Mouse (Mus musculus) forebrain, embryonic 12.5 days (tissue): ENCODE results near the gene 2200002D01Rik. TPM values are rescaled to one million over a fixed set of nuclear protein-coding genes. Genes with fewer than 3 reads are reported as not detected.
A peak's percentile ranks its signal among the peaks of the same experiment; 100 is the strongest.
"Not testable (repeated sequence)": the region's sequence is repeated elsewhere in the genome, so short reads cannot be mapped to it uniquely, and the experiment has no call there.

Experiments used
- ATAC-seq: fragments of 200-750 bp; cut with Nextera tagmentation; 2 replicates; pipeline ENCODE4 v1.8.0; 2017; ENCODE audit warnings: moderate TSS enrichment; ENCODE audit not compliant: low FRiP score
- H3K27ac ChIP-seq: fragments of 300-500 bp; sonication (generic); 2 replicates; pipeline ENCODE4 v1.5.1; 2016; ENCODE audit warnings: mild to moderate bottlenecking
- H3K27me3 ChIP-seq: fragments of 300-500 bp; sonication (generic); 2 replicates; pipeline ENCODE4 v1.6.1; 2016; ENCODE audit warnings: mild to moderate bottlenecking
- H3K36me3 ChIP-seq: fragments of 300-500 bp; sonication (generic); replicated peaks from 2 replicates; pipeline ENCODE4 v1.6.1; 2016; ENCODE audit warnings: mild to moderate bottlenecking
- H3K4me1 ChIP-seq: fragments of 300-500 bp; sonication (generic); 2 replicates; pipeline ENCODE4 v1.6.1; 2016
- H3K4me2 ChIP-seq: fragments of 300-500 bp; sonication (generic); 2 replicates; pipeline ENCODE4 v1.6.1; 2016; ENCODE audit warnings: mild to moderate bottlenecking, moderate library complexity
- H3K4me3 ChIP-seq: fragments of 300-500 bp; sonication (generic); replicated peaks from 2 replicates; pipeline ENCODE4 v1.5.1; 2016; ENCODE audit warnings: mild to moderate bottlenecking
- H3K9ac ChIP-seq: fragments of 300-500 bp; sonication (generic); 2 replicates; pipeline ENCODE4 v1.6.1; 2016; ENCODE audit warnings: mild to moderate bottlenecking
- H3K9me3 ChIP-seq: fragments of 300-500 bp; sonication (generic); 2 replicates; pipeline ENCODE4 v1.6.1; 2016
- WGBS: fragments of 180-500 bp; shearing (Covaris S2); methylation state at CpG from one replicate; pipeline ENCODE4 v1.1.7; 2016; 5-methylcytosine and 5-hydroxymethylcytosine counted together
- polyA plus RNA-seq: library from polyadenylated mRNA; unstranded; fragments of >200 nt; fragmentation: Nextera tagmentation; extraction: Ambion mirVana; gene quantifications from 2 replicates; pipeline ENCODE4 v1.2.1, GENCODE M21; 2016

The 2200002D01Rik gene
- polyA plus RNA-seq, 1 experiment from 2014 or later, result 1.4 TPM

- H3K9ac ChIP-seq, result 0 out of 2 replicates have a peak overlapping the region, but pooled peaks have one; percentile 44
- H3K27ac ChIP-seq, result no peak overlapping the region
- WGBS, result 25% methylated on average over 16 of the region's 16 CpGs
- H3K36me3 ChIP-seq, result peaks cover 28% of the 10 kb centered on the region
- peak; percentile 65; the same call in 1 of the 2 replicates for ATAC-seq
- H3K4me1 ChIP-seq, result peaks cover 12% of the 10 kb centered on the region
- H3K4me2 ChIP-seq, result peak overlapping the region; percentile 49
- no peaks in the 10 kb centered on the region for H3K9me3 ChIP-seq
- H3K27me3 ChIP-seq, result peaks cover 29% of the 10 kb centered on the region
- peak overlapping the region; percentile 19; the same call in 1 of the 2 replicates for H3K4me3 ChIP-seq
Measured at GRCm38 (mm10) chr7:29247314-29247700, 959 bp downstream of the 2200002D01Rik start.

GRCm38 (mm10) chr7:29246619-29247313 lies 1.5 kb downstream of the 2200002D01Rik start:
- no peak overlapping the region for H3K4me3 ChIP-seq
- H3K27me3 ChIP-seq, result peaks cover 29% of the 10 kb centered on the region
- 89% methylated on average over 21 of the region's 21 CpGs for WGBS
- peaks cover 28% of the 10 kb centered on the region for H3K36me3 ChIP-seq
- H3K27ac ChIP-seq, result no peak overlapping the region
- no peak overlapping the region for H3K9ac ChIP-seq
- no peaks in the 10 kb centered on the region for H3K9me3 ChIP-seq
- no peak overlapping the region for H3K4me2 ChIP-seq
- peaks cover 12% of the 10 kb centered on the region for H3K4me1 ChIP-seq
- no peak for ATAC-seq

- peaks cover 12% of the 10 kb centered on the region for H3K4me1 ChIP-seq
- H3K27ac ChIP-seq, result no peak overlapping the region
- 89% methylated on average over 5 of the region's 5 CpGs for WGBS
- no peak overlapping the region for H3K9ac ChIP-seq
- no peak overlapping the region for H3K4me3 ChIP-seq
- no peaks in the 10 kb centered on the region for H3K9me3 ChIP-seq
- H3K27me3 ChIP-seq, result peaks cover 29% of the 10 kb centered on the region
- peaks cover 28% of the 10 kb centered on the region for H3K36me3 ChIP-seq
- ATAC-seq, result no peak
- no peak overlapping the region for H3K4me2 ChIP-seq
Measured at GRCm38 (mm10) chr7:29246015-29246414, 2.3 kb downstream of the 2200002D01Rik start.

- Histone ChIP-seq H3K4me2 (no peak overlapping the region), H3K27me3 (peaks cover 29% of the 10 kb centered on the region), H3K9ac (no peak overlapping the region), H3K36me3 (peaks cover 32% of the 10 kb centered on the region), H3K9me3 (no peaks in the 10 kb centered on the region), H3K27ac (no peak overlapping the region), H3K4me1 (peaks cover 12% of the 10 kb centered on the region), H3K4me3 (no peak overlapping the region)
- no peak for ATAC-seq
- 94% methylated on average over 7 of the region's 7 CpGs for WGBS
Measured at GRCm38 (mm10) chr7:29244732-29245416, 3.4 kb downstream of the 2200002D01Rik start.

GRCm38 (mm10) chr7:29238019-29238967 lies 10.0 kb downstream of the 2200002D01Rik start, which contains the start of gene Yif1b:
Gene Yif1b (plus strand): TSS chr7:29238329.
- Histone ChIP-seq H3K36me3 (0 out of 2 replicates have a peak, but pooled peaks cover 4% of the 10 kb centered on the region), H3K9ac (peak within 1 kb of the TSS; percentile 68), H3K4me1 (peaks cover 12% of the 10 kb centered on the region), H3K9me3 (no peaks in the 10 kb centered on the region), H3K27me3 (peaks cover 12% of the 10 kb centered on the region), H3K27ac (peak within 1 kb of the TSS; percentile 88), H3K4me3 (peak within 1 kb of the TSS; percentile 67), H3K4me2 (peak within 1 kb of the TSS; percentile 84)
- ATAC-seq, result peak; percentile 98
- WGBS, result under 1% methylated on average over 60 of the region's 60 CpGs

- peak overlapping the region; percentile 67 for H3K4me3 ChIP-seq
- WGBS, result 30% methylated on average over 6 of the region's 6 CpGs
- not testable (repeated sequence) for H3K9me3 ChIP-seq, H3K36me3 ChIP-seq
- H3K4me2 ChIP-seq, result peak overlapping the region; percentile 84
- peak; percentile 13 for ATAC-seq
- H3K9ac ChIP-seq, result peak overlapping the region; percentile 49
- peaks cover 19% of the 10 kb centered on the region for H3K27me3 ChIP-seq
- peaks cover 12% of the 10 kb centered on the region for H3K4me1 ChIP-seq
- peak overlapping the region; percentile 88 for H3K27ac ChIP-seq
Measured at GRCm38 (mm10) chr7:29237596-29237995, 10.7 kb downstream of the 2200002D01Rik start.

GRCm38 (mm10) chr7:29236593-29236992 lies 11.7 kb downstream of the 2200002D01Rik start:
- 87% methylated on average over 4 of the region's 4 CpGs for WGBS
- H3K4me3 ChIP-seq, result no peak overlapping the region

GRCm38 (mm10) chr7:29234661-29235060 lies 13.6 kb downstream of the 2200002D01Rik start:
- no peak overlapping the region for H3K4me3 ChIP-seq
- ATAC-seq, result no peak
- WGBS, result 78% methylated on average over 5 of the region's 5 CpGs
- no peak overlapping the region for H3K9ac ChIP-seq
- peaks cover 21% of the 10 kb centered on the region for H3K4me1 ChIP-seq
- no peak overlapping the region for H3K27ac ChIP-seq
- no peaks in the 10 kb centered on the region for H3K36me3 ChIP-seq
- no peak overlapping the region for H3K4me2 ChIP-seq
- no peaks in the 10 kb centered on the region for H3K9me3 ChIP-seq
- peaks cover 48% of the 10 kb centered on the region for H3K27me3 ChIP-seq

More at GRCm38 (mm10) chr7:29236593-29236992, 11.7 kb downstream of the 2200002D01Rik start:
- no peak overlapping the region for H3K9ac ChIP-seq
- no peak for ATAC-seq
- H3K4me1 ChIP-seq, result peaks cover 21% of the 10 kb centered on the region
- H3K9me3 ChIP-seq, result no peaks in the 10 kb centered on the region
- H3K27ac ChIP-seq, result no peak overlapping the region
- H3K27me3 ChIP-seq, result peaks cover 29% of the 10 kb centered on the region
- H3K4me2 ChIP-seq, result no peak overlapping the region
- 0 out of 2 replicates have a peak, but pooled peaks cover 4% of the 10 kb centered on the region for H3K36me3 ChIP-seq

GRCm38 (mm10) chr7:29233745-29234144 lies 14.5 kb downstream of the 2200002D01Rik start:
- WGBS, result 76% methylated on average over 6 of the region's 6 CpGs
- H3K27ac ChIP-seq, result no peak overlapping the region
- no peak for ATAC-seq

GRCm38 (mm10) chr7:29232247-29233013 lies 15.8 kb downstream of the 2200002D01Rik start, which contains the start of gene Kcnk6:
Gene Kcnk6 (minus strand): TSS chr7:29232515.
- H3K36me3 ChIP-seq, result no peaks in the 10 kb centered on the region
- H3K9me3 ChIP-seq, result no peaks in the 10 kb centered on the region
- H3K27ac ChIP-seq, result no peak within 1 kb of the TSS
- peak within 1 kb of the TSS; percentile 80 for H3K4me2 ChIP-seq
- peaks cover 9% of the 10 kb centered on the region for H3K4me1 ChIP-seq
- H3K9ac ChIP-seq, result peak within 1 kb of the TSS; percentile 44
- peaks cover 60% of the 10 kb centered on the region for H3K27me3 ChIP-seq
- peak within 1 kb of the TSS; percentile 47 for H3K4me3 ChIP-seq
- ATAC-seq, result no peak
- WGBS, result 2% methylated on average over 62 of the region's 62 CpGs

More at GRCm38 (mm10) chr7:29233745-29234144, 14.5 kb downstream of the 2200002D01Rik start:
- H3K4me3 ChIP-seq, result no peak overlapping the region
- no peak overlapping the region for H3K4me2 ChIP-seq
- peaks cover 11% of the 10 kb centered on the region for H3K4me1 ChIP-seq
- no peaks in the 10 kb centered on the region for H3K9me3 ChIP-seq
- no peaks in the 10 kb centered on the region for H3K36me3 ChIP-seq
- H3K9ac ChIP-seq, result no peak overlapping the region
- peaks cover 57% of the 10 kb centered on the region for H3K27me3 ChIP-seq

- Histone ChIP-seq H3K4me1 (peaks cover 9% of the 10 kb centered on the region), H3K9ac (no peak overlapping the region), H3K4me3 (no peak overlapping the region; the same call in 1 of the 2 replicates), H3K27ac (no peak overlapping the region), H3K27me3 (peaks cover 61% of the 10 kb centered on the region), H3K9me3 (no peaks in the 10 kb centered on the region), H3K4me2 (peak overlapping the region; percentile 80), H3K36me3 (no peaks in the 10 kb centered on the region)
- no peak for ATAC-seq
- 57% methylated on average over 3 of the region's 3 CpGs for WGBS
Measured at GRCm38 (mm10) chr7:29231517-29231916, 16.7 kb downstream of the 2200002D01Rik start.
